Mouse (Mus musculus) urinary bladder, postnatal 4 days (tissue): ENCODE results near the gene Knop1.

Experiments
- DNase-seq, 2 experiments: peaks; one replicate each; pipeline ENCODE4 v3.0.0; 2021 to 2022; ENCODE audit warnings: low spot score in 2 of 2

The Knop1 gene

DNA sequence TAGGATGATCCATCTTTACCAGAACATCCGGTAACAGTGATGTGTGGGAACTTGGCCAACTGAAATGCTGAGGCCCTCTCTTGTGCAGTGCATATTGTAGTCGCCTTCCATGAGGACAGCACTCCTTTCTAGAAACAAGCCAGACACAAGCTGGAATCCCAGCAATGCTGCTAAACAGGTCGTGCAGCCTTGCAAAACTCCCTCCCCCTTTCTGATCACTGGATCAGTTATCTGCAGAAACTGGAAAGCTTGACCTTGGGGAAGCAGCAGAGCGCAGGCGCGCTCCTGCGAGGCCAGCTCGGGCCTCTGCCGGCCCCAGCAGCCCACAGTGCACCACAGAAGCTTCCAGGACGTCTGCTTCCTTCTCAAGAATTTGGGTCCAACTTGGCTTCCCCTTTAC lies 7.3 kb downstream of the Knop1 start:
- DNase-seq: peak in 1 of 2 experiments; percentile 58

DNA sequence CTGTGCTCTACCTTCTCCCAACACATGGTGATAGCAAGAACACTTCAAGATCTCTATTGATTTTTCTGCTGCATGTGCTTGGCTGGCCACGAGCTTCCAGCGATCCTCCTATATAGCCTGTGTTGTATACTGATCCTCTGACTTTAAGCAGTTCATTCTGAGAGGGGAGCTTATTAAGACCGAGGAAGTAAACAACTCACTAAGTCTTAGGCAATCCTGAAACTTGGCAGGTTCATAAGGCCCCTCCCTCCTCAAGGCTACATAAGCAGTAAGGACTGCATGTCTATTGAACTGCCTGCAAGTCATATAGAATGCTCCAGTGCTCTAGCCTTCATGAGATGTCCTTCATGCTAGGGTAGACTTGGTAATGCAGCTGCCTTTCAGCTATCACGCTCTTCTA lies 9.7 kb downstream of the Knop1 start:
- no peak for DNase-seq

DNA sequence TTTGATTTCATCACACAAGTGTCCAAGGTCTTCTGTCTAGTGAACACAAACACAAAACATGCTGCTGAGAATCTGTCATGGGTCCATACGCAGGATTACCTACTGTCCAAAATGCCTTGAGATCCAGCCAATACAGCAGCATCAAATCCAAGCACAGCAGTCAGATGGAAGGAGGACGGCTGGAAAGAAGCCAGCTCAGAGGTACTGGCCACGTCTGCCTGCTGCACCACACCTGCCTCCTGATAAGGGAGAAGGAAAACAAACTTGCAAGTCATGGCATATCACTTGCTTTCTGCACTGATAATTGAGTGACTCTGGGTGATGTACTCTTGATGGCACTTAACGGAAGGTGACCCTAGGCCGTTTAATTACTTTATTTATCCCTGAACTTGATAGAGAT lies 10.9 kb downstream of the Knop1 start:
- no peak for DNase-seq

DNA sequence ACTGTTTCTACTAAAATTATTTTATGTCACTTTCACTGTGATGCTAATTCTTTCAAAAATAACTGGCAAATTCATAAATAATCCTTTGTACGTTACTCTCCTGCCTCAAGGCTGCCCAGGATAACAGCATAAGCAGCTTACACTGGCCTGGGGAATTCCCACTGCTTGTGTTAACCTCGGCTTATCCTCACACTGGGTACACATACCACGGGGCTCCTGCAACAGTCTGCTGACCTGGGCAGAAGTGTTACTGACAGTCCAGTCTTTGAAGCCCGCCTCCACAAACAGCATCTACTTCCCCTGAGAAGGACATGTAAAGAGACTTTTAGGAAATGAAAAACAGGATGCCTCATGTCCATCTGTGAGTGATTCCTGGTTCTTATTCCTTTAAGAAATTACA lies 13.1 kb downstream of the Knop1 start:
- DNase-seq: no peak

DNA sequence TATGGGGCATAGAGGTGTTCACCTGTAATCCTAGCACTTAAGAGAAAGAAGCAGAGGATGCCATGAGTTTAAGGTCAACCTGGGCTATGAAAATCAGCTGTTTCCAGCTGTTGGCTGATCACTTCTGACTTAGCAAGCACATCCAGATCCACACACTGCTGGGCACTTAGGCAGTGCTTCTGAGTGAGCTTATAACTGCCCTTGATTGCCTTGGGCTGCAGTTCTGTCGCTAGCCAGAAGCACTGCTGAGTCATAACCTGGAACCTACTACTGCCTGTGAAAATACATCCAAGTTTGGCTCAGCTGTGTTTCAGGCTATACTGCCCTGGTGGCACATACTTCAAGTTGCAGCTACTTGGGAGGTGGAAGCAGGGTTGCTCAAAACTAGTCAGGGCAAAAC lies 14.3 kb downstream of the Knop1 start:
- no peak for DNase-seq

DNA sequence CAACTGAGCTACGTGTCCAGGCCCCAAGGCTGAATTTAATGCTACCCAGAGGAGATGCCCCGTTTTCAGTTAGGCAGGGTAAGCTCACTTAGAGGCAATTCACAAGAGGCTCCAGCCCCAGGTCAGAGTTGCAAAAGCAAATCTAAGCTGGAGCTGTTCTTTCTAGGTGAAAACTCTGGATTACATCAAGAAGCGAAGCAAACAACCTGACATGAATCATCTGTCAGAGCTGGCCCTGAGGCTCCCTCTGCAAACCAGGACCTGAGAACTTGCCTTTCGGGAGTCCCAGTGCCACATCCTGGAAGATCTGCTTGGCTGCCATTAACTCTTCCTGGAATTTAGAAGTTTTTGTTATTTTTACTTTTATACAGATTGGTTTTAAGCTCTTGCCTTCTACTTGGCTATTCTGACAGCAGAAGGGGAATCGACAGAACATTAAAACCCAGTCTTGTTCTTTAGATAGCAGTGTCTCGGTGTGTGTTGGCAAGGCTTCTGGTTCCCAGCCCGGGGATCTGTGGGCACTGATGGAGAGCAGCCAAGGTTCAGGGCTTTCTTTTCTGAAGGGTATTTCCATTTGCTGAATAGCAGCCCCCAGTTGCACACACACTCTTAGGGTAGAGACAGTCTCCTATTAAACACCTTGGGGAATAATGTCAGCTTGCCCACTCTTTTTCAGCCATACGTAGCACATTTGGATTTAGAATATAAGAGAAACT lies 14.9 kb downstream of the Knop1 start:
- DNase-seq: no peak

DNA sequence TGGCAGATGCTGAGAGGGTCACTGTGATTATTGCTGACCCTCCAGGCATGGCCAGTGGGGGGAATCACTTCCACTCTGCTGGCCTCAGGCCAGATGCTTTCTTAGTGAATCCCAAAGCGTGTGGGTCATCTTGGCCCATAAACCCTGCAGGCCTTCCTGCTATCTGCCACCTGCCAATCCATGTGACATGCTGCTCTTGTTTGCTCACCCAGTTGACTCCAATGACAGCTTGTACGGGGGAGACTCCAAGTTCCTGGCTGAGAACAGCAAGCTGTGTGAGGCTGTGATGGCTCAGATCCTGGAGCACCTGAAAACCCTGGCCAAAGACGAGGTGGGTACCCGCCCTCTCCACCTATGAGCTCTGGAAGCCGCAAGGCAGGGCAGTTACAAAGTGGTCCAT lies 18.2 kb downstream of the Knop1 start:
- no peak for DNase-seq

DNA sequence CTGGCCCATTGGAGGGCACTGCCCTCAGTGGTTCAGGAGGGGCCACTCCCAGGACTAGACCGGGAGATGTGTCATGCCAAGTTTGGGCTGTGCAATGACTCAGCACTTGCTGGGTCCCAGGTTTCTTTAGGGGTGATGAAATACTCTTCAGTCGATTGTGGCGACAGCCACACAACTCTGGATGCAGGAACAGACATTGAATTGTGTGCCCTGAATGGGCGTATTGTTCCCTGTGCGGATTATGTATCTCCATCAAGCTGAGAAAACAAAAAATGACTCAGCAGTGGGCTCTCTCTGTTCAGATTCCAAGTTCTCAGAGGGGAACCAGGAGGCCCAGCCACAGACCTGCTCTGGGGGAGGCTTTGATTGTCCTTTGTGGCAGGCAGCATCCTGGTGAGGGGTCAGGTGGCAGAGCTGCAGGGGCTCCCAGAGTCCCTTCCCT lies 28.1 kb downstream of the Knop1 start:
- DNase-seq: no peak

DNA sequence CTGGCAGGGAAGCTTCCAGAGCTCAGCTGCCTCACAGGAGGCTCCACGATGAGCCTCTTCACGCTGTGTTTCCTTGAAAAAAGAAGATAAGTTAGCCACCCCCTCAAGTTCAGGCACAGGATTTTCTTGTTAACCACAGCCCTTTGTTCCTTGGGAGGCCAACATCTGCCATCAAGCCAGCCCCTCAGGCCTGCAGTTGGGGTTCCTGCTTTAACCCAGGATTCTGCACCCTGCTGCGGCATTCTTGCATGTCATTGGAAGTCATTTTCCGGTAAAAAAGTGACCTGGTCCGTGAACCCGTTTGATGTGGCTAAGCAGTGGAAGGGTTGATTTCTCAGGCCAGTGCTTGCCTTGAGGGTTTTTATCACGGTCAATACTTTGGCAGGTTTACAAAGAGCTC lies 31.6 kb downstream of the Knop1 start:
- no peak for DNase-seq

DNA sequence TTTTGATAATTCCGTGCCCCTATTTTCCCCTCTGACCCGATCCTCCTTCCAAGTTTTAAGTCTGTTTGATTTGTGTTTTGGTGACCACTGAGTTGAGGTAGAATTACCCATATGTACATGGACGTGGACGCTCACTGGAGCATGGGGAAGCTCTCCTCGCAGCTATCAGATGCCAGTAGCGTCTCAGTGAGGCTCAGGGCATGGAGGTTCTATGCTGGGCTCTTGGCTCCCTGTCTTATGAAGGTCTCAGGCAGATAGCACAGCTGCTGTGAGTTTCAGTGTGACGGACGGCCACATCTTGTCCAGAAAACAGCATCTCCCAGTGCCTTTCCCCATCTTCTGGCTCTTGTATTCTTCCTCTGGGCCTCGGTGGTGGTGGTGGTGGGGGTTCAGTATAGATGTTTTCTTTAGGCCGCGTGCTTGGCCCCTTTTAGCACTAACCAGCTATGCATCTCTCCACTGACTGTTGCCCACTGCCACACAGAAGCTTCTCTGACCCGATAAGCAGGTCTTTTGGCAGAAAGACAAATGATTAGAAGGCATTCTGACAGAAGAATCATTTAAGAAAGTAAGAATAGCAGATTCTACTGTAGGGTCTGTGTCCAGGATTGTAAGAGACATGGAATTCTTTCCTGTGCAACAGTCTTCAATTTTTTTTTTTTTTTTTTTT lies 34.0 kb downstream of the Knop1 start:
- DNase-seq: no peak

DNA sequence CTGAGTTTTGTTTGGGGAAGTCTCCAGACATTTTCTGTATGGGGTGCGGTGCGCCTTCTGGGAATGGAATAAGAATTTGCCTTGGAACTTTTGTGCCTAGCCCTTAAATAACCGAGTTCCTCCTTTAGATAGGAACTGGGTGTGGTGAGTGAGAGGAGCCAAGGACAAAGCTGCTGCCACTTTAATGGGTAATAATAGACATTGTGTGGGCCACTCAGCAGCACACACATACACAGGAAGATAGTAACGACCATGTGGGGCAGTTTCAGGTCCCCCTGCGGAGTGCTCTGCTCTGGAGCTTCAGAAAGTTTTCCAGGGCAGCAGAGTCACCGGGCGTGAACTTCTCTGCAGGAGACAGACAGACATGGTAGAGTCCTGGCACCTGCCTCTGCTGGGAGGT lies 34.7 kb downstream of the Knop1 start:
- no peak for DNase-seq

DNA sequence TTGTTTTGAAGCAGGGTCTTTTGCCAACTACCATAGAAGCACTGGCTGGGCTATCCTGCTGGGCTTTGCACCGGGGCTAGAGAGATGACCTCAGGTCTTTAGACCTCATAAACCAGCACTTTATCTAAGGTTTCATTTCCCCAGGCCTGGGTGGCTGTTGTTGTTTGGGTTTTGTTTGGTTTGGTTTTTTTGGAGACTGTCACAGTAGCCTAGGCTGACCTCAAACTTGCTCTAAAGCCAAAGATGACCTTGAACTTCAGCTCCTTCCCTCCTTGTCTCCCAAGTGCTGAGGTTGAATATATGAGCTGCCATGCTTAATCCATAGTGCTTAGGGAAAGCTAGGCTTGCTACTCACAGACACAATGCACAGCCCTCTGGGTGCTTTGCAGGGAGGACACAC lies 36.4 kb downstream of the Knop1 start:
- DNase-seq: no peak

DNA sequence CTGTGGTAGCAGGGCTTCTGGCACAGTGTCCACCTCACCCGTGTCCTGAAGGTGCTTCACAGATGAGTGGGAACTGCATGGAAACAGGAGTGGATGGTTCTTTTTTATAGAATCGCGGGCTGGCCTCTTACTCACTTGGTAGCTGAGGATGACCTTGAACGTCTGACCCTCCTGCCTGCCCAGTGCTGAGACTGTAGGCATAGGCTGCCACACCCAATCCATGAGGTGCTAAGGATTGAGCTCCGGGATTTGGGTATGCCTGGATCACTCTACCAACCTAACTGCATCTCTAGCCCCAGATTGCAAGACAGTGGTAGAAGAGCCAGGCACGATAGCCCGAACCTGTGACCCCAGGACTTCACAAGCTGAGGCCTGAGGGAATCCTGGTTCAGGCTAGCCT lies 38.3 kb downstream of the Knop1 start:
- no peak for DNase-seq

DNA sequence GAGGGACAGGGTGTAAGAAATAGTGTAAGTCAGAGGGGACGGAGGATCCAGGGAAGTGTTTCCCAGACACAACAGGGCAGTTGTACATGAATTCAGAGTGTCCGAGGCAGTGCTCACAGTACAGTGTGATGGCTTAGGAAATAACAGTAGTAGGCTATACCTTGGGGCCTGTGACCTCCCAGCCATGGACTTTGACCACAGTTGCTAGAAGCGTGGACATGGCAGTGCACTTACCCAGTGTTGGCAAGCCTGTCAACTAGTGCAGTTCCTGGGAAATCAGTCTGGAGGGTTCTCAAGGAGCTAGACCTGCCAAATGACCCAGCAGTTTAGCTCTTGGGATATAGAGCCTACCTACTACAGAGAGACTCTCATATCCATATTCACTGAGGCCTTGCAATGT lies 39.8 kb downstream of the Knop1 start:
- no peak for DNase-seq

DNA sequence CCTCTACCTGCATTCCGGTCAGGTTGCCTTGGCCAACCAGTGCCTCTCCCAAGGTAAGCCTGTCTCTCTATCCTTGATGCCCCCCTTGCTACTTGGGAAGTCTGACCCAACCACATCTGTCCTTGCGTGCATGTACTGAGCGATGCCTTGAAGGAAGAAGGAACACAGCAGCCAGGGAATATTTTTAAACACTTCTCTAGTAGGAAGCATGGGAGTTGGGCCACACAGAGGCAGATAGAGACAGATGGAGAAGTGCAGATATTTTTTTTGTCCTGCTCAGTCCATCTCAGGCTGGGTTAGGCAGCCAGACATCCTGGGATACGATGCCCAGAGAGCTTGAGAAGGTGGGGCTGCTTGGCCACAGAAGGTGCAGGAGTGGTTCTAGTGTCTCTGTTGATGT lies 42.5 kb downstream of the Knop1 start:
- no peak for DNase-seq

DNA sequence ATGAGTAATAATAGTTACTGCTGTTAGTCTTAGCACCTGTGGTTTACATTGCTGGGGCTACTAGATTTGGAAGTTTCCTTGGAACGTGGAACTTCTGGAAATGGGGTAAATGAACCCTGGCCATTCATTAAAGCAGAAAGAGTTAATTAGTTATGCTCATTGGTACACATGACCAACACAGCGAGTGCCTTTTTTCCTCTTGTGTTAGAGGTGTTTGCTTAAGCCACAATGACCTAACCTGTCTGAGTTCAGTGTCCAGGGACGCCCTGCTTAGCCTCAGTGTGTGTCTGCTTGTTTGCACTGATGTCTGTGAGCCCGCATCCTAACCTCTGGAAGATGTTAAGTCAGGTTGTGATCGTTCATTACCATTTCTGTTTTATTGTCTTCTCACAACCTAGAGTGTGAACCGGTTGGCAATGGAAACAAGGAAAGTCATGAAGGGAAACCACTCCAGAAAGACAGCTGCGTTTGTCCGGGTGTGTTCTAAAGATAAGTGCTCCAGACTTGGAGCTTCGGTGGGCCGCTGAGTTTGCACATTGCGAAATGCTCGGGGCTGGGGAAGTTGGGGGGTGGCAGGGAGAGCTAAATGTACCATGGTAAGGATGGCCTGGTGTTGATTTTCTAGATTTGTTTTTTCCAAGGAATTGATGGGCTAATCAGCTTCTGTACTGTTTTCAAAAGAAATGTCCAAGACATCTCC lies 44.5 kb downstream of the Knop1 start:
- DNase-seq: no peak

DNA sequence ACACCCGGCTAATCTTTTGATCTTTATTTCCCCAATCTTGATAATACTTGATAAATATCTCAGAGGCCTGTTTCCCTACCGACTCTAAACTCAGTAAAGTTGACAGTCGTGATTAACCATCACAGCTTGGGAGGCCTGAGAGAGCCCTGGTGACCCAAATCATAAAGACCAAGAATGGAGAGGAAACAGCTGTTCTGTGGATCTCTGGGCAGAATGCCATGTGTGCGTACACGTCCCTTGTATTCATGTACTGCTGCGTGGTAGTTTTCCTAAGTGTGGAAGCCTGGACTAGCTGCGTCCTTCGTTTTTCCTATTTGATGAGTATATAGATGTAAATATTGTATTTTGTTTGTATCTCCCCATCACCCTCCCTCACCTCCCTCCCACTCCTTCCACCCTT lies 48.2 kb downstream of the Knop1 start:
- DNase-seq: no peak

DNA sequence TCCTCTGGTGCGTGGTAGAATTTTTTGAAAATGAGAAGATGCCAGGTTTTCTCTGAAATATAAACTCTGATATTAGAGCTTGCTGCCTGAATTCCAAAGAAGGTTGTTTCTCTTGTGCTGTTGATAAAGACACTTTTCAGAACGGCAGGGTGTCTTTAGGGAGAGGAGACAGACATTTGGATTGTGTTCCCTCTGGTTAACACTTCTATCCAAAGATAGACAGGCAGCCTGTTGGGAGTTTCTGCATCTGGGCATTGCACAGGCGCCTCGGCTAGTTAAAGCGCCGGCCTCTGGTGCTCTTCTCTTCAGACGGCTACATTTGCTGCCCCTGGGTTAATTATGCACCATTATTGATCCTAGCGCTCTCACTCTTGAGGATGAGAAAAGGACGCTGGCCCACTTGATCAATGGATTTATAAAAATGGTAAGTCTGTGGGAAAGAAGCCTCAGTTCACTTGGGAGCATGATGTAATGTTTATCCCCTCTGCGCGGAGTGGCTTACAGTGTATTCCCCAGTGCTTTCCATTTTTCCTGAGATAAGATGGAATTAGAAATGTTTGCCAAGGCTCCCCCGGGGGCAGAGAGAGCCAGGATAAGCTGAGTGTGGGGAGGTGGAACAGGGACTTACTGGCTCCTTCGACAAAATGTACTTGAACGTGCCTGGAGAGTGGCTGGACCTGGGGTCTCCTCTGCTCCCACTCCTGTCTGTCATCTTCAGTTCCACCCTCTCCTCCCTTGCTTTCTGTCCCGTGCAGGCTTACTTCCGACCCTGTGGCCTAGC lies 49.2 kb downstream of the Knop1 start:
- no peak for DNase-seq

DNA sequence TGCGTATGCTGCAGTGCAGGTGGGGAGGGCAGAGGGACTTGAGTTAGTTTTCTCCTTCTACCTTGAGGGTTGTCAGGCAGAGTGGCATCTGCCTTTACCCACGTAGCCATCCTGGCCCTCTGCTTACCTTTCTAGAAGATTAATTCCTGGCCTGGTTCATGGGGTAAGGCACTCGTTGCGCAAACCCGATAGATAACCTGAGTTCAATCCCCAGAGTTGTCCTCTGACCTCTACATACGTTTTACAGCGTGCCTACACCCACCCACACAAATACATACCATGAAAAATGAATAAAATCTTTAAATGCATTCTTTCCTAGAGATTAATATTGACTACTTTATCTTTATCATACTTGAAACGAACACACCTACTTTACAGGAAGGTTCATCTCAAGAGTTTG lies 52.6 kb downstream of the Knop1 start:
- DNase-seq: no peak

DNA sequence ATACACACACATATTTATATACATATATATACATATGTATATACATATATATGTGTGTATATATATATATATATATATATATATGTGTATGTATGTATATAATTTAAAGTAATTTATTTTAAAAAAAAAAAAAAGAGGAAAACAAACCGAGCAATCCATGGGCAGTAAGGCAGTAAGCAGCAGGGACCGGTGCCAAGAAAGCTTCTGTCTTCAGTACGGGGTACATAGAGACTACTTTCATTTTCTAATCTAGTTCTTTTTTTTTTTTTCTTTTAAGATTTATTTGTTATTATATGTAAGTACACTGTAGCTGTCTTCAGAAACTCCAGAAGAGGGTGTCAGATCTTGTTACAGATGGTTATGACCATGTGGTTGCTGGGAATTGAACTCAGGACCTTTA lies 54.3 kb downstream of the Knop1 start:
- no peak for DNase-seq

DNA sequence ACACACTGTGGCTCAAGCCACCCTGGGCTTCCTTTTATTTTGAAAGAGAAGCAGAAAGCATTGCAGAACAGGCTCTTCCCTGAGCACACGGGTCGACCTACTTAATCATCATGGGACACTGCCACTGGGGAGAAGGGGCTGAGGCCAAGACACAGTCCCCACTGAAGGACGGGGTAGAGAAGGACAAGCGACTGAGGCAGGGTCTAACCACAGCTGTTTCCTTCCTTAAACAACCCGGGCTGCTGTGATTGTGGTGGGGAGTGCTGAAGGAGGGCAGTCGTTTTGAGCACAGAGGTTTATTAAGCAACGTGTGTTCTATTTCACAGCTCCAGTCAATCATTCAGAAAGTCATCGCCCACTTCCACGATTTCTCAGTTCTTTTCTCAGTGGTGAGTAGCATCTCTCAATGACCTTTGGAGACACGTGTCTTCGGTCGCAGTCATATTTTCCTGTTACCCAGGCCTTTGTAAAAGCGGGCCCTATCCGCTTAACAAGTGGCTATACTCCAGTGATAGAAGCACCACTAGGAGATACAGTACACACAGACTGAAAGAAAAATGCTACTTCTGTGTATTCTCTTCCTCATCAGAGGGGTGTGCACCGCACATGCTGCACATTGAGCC lies 55.8 kb downstream of the Knop1 start:
- DNase-seq: no peak

DNA sequence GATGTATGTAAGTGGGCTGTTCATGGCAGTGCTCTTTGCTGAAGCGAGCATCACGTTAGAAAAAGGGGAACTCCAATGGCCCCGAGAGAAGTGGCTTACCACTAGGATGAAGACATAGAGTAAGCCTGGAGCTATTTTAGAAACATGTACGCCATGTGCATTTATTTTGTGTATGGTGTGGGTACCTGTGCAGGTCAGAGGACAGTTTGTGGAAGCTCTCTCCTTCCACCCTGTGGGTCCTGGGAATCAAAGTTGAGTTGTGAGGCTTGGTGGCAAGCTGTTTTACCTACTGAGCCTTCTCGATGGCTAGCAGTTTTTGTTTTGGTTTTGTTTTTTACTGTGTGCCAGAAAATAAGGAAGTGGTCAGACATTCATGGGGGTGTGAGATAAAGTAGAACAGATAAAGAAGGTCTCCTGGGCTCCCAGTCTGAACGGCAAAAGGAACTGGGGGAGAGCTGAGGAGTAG lies 57.9 kb downstream of the Knop1 start:
- DNase-seq: no peak
